In genomic region chr13:46023187-46023586, GRCm38 (mm10) we compare ENCODE assay signal across 14 mouse cellular contexts. TPM values are rescaled to one million over a fixed set of nuclear protein-coding genes. Genes with fewer than 3 reads are reported as not detected.
DNase-seq lines count a peak whose midpoint lies in the region; ATAC-seq and TF ChIP-seq lines count a peak whose summit lies in the region.
"Had no signal": no experiment of that assay in that cellular context is flagged by ENCODE, and none has a peak within 500 bp of the region (broad histone marks: within the 10 kb centered on the region; RNA-seq: fewer than 3 reads in every experiment).

No protein-coding gene starts in this region.

- H3K9me3 ChIP-seq in forebrain, embryonic 13.5 days (replicated peaks): no peaks in the 10 kb centered on the region
- H3K9me3 ChIP-seq in forebrain, embryonic 15.5 days: no peaks in the 10 kb centered on the region
- H3K9me3 ChIP-seq in kidney, embryonic 15.5 days (replicated peaks): no peaks in the 10 kb centered on the region
- no peaks in the 10 kb centered on the region for H3K9me3 ChIP-seq in stomach, postnatal 0 days (ENCODE audit: control insufficient read depth, low read length)
- H3K9me3 ChIP-seq in limb, embryonic 10.5 days (replicated peaks): no peaks in the 10 kb centered on the region
- H3K9me3 ChIP-seq: liver, embryonic 13.5 days; midbrain, embryonic 10.5 days had no signal

- peak; percentile 48 to 65 for DNase-seq in kidney, postnatal 25 days
- peak; percentile 37 for DNase-seq in urinary bladder, postnatal 14 days (ENCODE audit: low spot score)
- DNase-seq in urinary bladder, adult 18-20 months (ENCODE audit: low spot score in 2 of 2): no peak
- DNase-seq in stomach, postnatal 0 days (ENCODE audit: low spot score): no peak
- no peak for DNase-seq in limb, embryonic 10.5 days (ENCODE audit: low spot score)
- DNase-seq: cerebellum, postnatal 14 days; heart, postnatal 36 days; liver, embryonic 13.5 days; thymus, postnatal 14 days had no signal

- H3K27me3 ChIP-seq in forebrain, embryonic 13.5 days: no peaks in the 10 kb centered on the region
- no peaks in the 10 kb centered on the region for H3K27me3 ChIP-seq in forebrain, embryonic 15.5 days
- no peaks in the 10 kb centered on the region for H3K27me3 ChIP-seq in kidney, embryonic 15.5 days
- no peaks in the 10 kb centered on the region for H3K27me3 ChIP-seq in stomach, postnatal 0 days (ENCODE audit: control insufficient read depth, insufficient read depth, low read length)
- no peaks in the 10 kb centered on the region for H3K27me3 ChIP-seq in limb, embryonic 10.5 days (ENCODE audit: low read depth, poor library complexity, severe bottlenecking)
- H3K27me3 ChIP-seq: liver, embryonic 13.5 days had no signal

- 0 out of 2 replicates have a peak, but pooled peaks have one; percentile 23 for ATAC-seq in forebrain, embryonic 13.5 days
- ATAC-seq in forebrain, embryonic 15.5 days (replicated peaks): no peak
- no peak for ATAC-seq in kidney, embryonic 15.5 days (replicated peaks; ENCODE audit: low FRiP score)
- ATAC-seq in stomach, postnatal 0 days (ENCODE audit: low FRiP score, low TSS enrichment): no peak

- no peak overlapping the region for H3K9ac ChIP-seq in forebrain, embryonic 13.5 days
- H3K9ac ChIP-seq in forebrain, embryonic 15.5 days (replicated peaks): no peak overlapping the region
- H3K9ac ChIP-seq in kidney, embryonic 15.5 days: no peak overlapping the region
- no peak overlapping the region for H3K9ac ChIP-seq in stomach, postnatal 0 days (ENCODE audit: low read length)
- H3K9ac ChIP-seq: liver, embryonic 13.5 days had no signal

- no peak overlapping the region for H3K4me2 ChIP-seq in forebrain, embryonic 13.5 days
- H3K4me2 ChIP-seq in forebrain, embryonic 15.5 days (replicated peaks): no peak overlapping the region
- no peak overlapping the region for H3K4me2 ChIP-seq in kidney, embryonic 15.5 days
- H3K4me2 ChIP-seq in stomach, postnatal 0 days (replicated peaks; ENCODE audit: low read depth): no peak overlapping the region
- H3K4me2 ChIP-seq: heart, embryonic 11.5 days; liver, embryonic 13.5 days had no signal

- TF ChIP-seq CTCF in stomach, postnatal 0 days (IDR thresholded peaks at IDR 0.05; ENCODE audit: low read depth): no peak

- H3K36me3 ChIP-seq in forebrain, embryonic 13.5 days (ENCODE audit: poor library complexity, severe bottlenecking): no peaks in the 10 kb centered on the region
- H3K36me3 ChIP-seq in forebrain, embryonic 15.5 days: no peaks in the 10 kb centered on the region
- H3K36me3 ChIP-seq in kidney, embryonic 15.5 days: no peaks in the 10 kb centered on the region
- no peaks in the 10 kb centered on the region for H3K36me3 ChIP-seq in stomach, postnatal 0 days (ENCODE audit: control insufficient read depth, insufficient read depth, low read length)
- H3K36me3 ChIP-seq in limb, embryonic 10.5 days: no peaks in the 10 kb centered on the region
- H3K36me3 ChIP-seq: liver, embryonic 13.5 days; midbrain, embryonic 10.5 days had no signal

- peak overlapping the region; percentile 31; the same call in 1 of the 2 replicates for H3K27ac ChIP-seq in forebrain, embryonic 13.5 days
- H3K27ac ChIP-seq in forebrain, embryonic 15.5 days (replicated peaks): no peak overlapping the region
- no peak overlapping the region for H3K27ac ChIP-seq in kidney, embryonic 15.5 days
- peak overlapping the region; percentile 30; the same call in 1 of the 2 replicates for H3K27ac ChIP-seq in stomach, postnatal 0 days (replicated peaks)
- H3K27ac ChIP-seq in limb, embryonic 10.5 days: no peak overlapping the region
- H3K27ac ChIP-seq: liver, embryonic 13.5 days; midbrain, embryonic 10.5 days had no signal

- H3K4me3 ChIP-seq in forebrain, embryonic 13.5 days: no peak overlapping the region
- no peak overlapping the region for H3K4me3 ChIP-seq in forebrain, embryonic 15.5 days
- no peak overlapping the region for H3K4me3 ChIP-seq in kidney, embryonic 15.5 days (replicated peaks)
- no peak overlapping the region for H3K4me3 ChIP-seq in stomach, postnatal 0 days (ENCODE audit: low read depth, low read length)
- no peak overlapping the region for H3K4me3 ChIP-seq in limb, embryonic 10.5 days
- H3K4me3 ChIP-seq: liver, embryonic 13.5 days; midbrain, embryonic 10.5 days had no signal

- H3K4me1 ChIP-seq in forebrain, embryonic 13.5 days: peaks cover 40% of the 10 kb centered on the region
- peaks cover 28% of the 10 kb centered on the region for H3K4me1 ChIP-seq in forebrain, embryonic 15.5 days
- H3K4me1 ChIP-seq in kidney, embryonic 15.5 days: peaks cover 29% of the 10 kb centered on the region
- H3K4me1 ChIP-seq in stomach, postnatal 0 days (replicated peaks; ENCODE audit: control insufficient read depth, insufficient read depth): peaks cover 2% of the 10 kb centered on the region; the same call in 1 of the 2 replicates
- H3K4me1 ChIP-seq in limb, embryonic 10.5 days: peaks cover 25% of the 10 kb centered on the region

- 25% methylated on average over 5 of the region's 5 CpGs for WGBS in forebrain, embryonic 13.5 days
- 14% methylated on average over 5 of the region's 5 CpGs for WGBS in forebrain, embryonic 15.5 days
- WGBS in kidney, embryonic 15.5 days: 47% methylated on average over 5 of the region's 5 CpGs
- 23% methylated on average over 5 of the region's 5 CpGs for WGBS in stomach, postnatal 0 days
- whole genome bisulfite sequencing in limb, embryonic 10.5 days: 54% methylated on average over 5 of the region's 5 CpGs

- TF ChIP-seq EP300 in stomach, postnatal 0 days (optimal IDR thresholded peaks at IDR 0.05): no peak

RNA-seq across cellular contexts. Expression of gene Atxn1, which starts 58.4 kb away (rescaled TPM):
- 7.7 and 8.7 TPM in 2 replicates for polyA plus RNA-seq in forebrain, embryonic 13.5 days (2015; fragmentation: Nextera tagmentation; extraction: Ambion mirVana)
- polyA plus RNA-seq in forebrain, embryonic 15.5 days (2015; fragmentation: Nextera tagmentation; extraction: Ambion mirVana): 11.6 and 12.8 TPM in 2 replicates
- 6.3 and 7.0 TPM in 2 replicates for polyA plus RNA-seq in kidney, embryonic 15.5 days (2015; fragmentation: Nextera tagmentation; extraction: Ambion mirVana)
- polyA plus RNA-seq in stomach, postnatal 0 days (2015; fragmentation: Nextera tagmentation; extraction: Ambion mirVana): 7.0 TPM in 2 replicates
- polyA plus RNA-seq in limb, embryonic 10.5 days (2016; fragmentation: Nextera tagmentation; extraction: Ambion mirVana): 1.0 and 1.4 TPM in 2 replicates

Comparison
In these comparisons a context has a peak if more than half of its experiments do, and no peak if none do; other contexts are left out.
1. H3K27ac ChIP-seq: peak in forebrain, embryonic 13.5 days (single experiment) and stomach, postnatal 0 days (single experiment); none in forebrain, embryonic 15.5 days (single experiment), kidney, embryonic 15.5 days (single experiment) and limb, embryonic 10.5 days (single experiment).
2. DNase-seq: peak in kidney, postnatal 25 days (2 of 2) and urinary bladder, postnatal 14 days (single experiment); none in urinary bladder, adult 18-20 months (0 of 2), stomach, postnatal 0 days (single experiment) and limb, embryonic 10.5 days (single experiment).